28 mouse cellular contexts compared by ENCODE assay signal in the genomic region with DNA sequence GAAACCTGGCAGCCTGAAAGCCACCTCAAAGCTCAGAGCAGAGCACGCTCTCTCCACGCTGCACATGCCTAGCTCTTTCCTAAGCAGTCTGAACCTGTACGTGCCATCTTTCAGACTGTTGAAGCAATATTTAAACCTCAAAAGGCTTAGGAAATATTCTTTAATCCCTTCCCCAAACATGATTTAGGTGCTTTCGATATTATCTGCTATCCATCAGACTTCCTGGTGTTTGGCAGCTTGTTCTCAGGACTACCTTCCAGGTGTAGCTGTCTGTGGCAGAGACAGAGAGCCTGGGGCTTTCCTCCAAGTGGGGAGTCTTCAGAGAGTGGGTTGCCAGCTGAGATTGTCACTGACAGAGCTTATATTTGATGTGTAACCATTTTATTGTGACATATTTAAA.
"Had no signal": no experiment of that assay in that cellular context is flagged by ENCODE, and none has a peak within 500 bp of the region (broad histone marks: within the 10 kb centered on the region; RNA-seq: fewer than 3 reads in every experiment).

No protein-coding gene starts in this region.

- H3K4me2 ChIP-seq: embryonic facial prominence, embryonic 12.5 days; embryonic facial prominence, embryonic 13.5 days; embryonic facial prominence, embryonic 15.5 days; forebrain, embryonic 12.5 days; forebrain, embryonic 13.5 days; forebrain, embryonic 15.5 days had no signal

- H3K4me1 ChIP-seq: embryonic facial prominence, embryonic 12.5 days; embryonic facial prominence, embryonic 13.5 days; embryonic facial prominence, embryonic 15.5 days; forebrain, embryonic 13.5 days; forebrain, embryonic 15.5 days had no signal

- DNase-seq: cerebellum, adult 8-10 months; cerebellum, adult 9-10 months; cerebellum, adult 9-11 months; cerebellum, postnatal 10 days; cerebellum, postnatal 14 days; cerebellum, postnatal 25 days; embryo, embryonic 11 days; forebrain, postnatal 0 days; gastrocnemius, adult 2 months; gastrocnemius, postnatal 10 days; gastrocnemius, postnatal 14 days; gastrocnemius, postnatal 25 days; gastrocnemius, postnatal 36 days; heart, adult 11 months; heart, adult 18-20 months; heart, adult 2 months had no signal

- H3K9me3 ChIP-seq: embryonic facial prominence, embryonic 10.5 days; embryonic facial prominence, embryonic 12.5 days; embryonic facial prominence, embryonic 13.5 days; embryonic facial prominence, embryonic 15.5 days; forebrain, embryonic 10.5 days; forebrain, embryonic 12.5 days; forebrain, embryonic 13.5 days; forebrain, embryonic 15.5 days; heart, embryonic 10.5 days had no signal

- ATAC-seq: forebrain, embryonic 13.5 days; forebrain, embryonic 14.5 days; forebrain, embryonic 15.5 days; forebrain, embryonic 16.5 days; forebrain, postnatal 0 days had no signal

- H3K36me3 ChIP-seq: embryonic facial prominence, embryonic 10.5 days; embryonic facial prominence, embryonic 12.5 days; embryonic facial prominence, embryonic 13.5 days; embryonic facial prominence, embryonic 15.5 days; forebrain, embryonic 10.5 days; forebrain, embryonic 12.5 days; forebrain, embryonic 15.5 days; heart, embryonic 10.5 days had no signal

- H3K4me3 ChIP-seq: embryonic facial prominence, embryonic 10.5 days; embryonic facial prominence, embryonic 12.5 days; embryonic facial prominence, embryonic 13.5 days; embryonic facial prominence, embryonic 15.5 days; erythroblast, embryonic 14.5 days; forebrain, embryonic 10.5 days; forebrain, embryonic 12.5 days; forebrain, embryonic 13.5 days; forebrain, embryonic 15.5 days; gastrocnemius, adult 2 months; heart, adult 2 months; heart, embryonic 10.5 days had no signal

- H3K9ac ChIP-seq: embryonic facial prominence, embryonic 12.5 days; embryonic facial prominence, embryonic 13.5 days; embryonic facial prominence, embryonic 15.5 days; forebrain, embryonic 12.5 days; forebrain, embryonic 13.5 days; forebrain, embryonic 15.5 days; forebrain, postnatal 0 days had no signal

- H3K27me3 ChIP-seq: embryonic facial prominence, embryonic 15.5 days; forebrain, embryonic 15.5 days had no signal

- H3K27ac ChIP-seq: embryonic facial prominence, embryonic 10.5 days; embryonic facial prominence, embryonic 12.5 days; embryonic facial prominence, embryonic 13.5 days; embryonic facial prominence, embryonic 15.5 days; forebrain, embryonic 10.5 days; forebrain, embryonic 12.5 days; forebrain, embryonic 13.5 days; forebrain, embryonic 15.5 days; gastrocnemius, adult 2 months; heart, adult 2 months; heart, embryonic 10.5 days had no signal
